Mouse (Mus musculus) left cerebral cortex, adult 18-20 months (tissue): ENCODE results near the gene Nlgn2. TPM values are rescaled to one million over a fixed set of nuclear protein-coding genes. Genes with fewer than 3 reads are reported as not detected.

Source experiments
- DNase-seq, 2 experiments: peaks; one replicate each; pipeline ENCODE4 v3.0.0; 2021 to 2022; ENCODE audit warnings: low spot score in 2 of 2, mixed read lengths in 1 of 2
- microRNA-seq, 2 experiments: library from miRNA; unstranded; fragments of <30 nt; microRNA quantifications; one replicate each; pipeline ENCODE4 v1.2.0; 2021
- total RNA-seq, 2 experiments: library from RNA; stranded (reverse); gene quantifications; 2 replicates each; pipeline ENCODE4 v1.2.3; 2021

Nlgn2 gene
- total RNA-seq, 2 experiments from 2014 or later, result 215 to 224 TPM

- no peak for DNase-seq
These were observed 39.7 kb downstream of the Nlgn2 start for GRCm38 (mm10) chr11:69797924-69798323.

- no peak for DNase-seq
These were observed 41.6 kb downstream of the Nlgn2 start for GRCm38 (mm10) chr11:69795983-69796435.

DNA sequence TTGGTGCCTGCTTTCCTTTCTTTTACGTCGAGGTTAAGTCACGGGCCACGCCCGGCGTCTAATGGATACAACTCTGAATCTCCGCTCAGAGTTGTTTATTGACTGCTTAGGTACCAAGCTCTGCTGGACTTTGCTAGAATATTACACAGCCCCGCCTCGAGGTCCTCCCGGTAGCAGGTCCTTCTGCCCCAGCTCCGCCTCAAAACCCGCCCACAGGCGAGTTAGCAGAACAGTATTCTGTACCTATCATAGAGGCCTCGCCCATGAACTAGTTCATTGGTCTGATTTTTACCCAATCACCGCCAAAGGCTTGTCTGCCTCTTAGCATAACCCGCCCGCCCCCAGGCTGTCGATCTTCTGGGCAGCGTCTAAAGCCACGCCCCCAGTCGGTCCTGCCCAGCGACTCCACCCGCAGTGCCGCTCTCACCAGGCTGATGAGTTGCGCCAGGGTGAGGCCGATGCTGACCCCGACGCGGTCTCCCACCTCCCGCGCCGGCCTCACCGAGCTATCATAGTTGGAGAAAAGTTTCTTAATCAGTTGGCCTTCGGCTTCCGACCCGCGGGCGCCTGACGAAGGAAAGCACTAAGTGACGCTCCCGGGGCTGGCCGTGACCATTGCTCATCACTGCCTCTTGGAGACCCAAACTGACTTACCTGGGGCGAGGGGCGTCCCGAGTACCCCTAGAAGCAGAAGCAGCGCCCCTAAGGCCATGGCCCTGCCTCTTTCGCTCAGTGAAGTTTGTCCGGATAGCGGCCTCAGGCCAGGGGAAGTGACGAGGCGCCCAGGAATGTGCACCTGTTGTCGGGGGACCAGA is 42.2 kb downstream of the Nlgn2 start, which contains the start of gene Chrnb1:
TSS of gene Chrnb1 (minus strand) at position 776 of the 815 bp plus-strand sequence.
- DNase-seq, result peak; percentile 77 to 83

- no peak for DNase-seq
These were observed 44.2 kb downstream of the Nlgn2 start for GRCm38 (mm10) chr11:69793429-69793828.

DNA sequence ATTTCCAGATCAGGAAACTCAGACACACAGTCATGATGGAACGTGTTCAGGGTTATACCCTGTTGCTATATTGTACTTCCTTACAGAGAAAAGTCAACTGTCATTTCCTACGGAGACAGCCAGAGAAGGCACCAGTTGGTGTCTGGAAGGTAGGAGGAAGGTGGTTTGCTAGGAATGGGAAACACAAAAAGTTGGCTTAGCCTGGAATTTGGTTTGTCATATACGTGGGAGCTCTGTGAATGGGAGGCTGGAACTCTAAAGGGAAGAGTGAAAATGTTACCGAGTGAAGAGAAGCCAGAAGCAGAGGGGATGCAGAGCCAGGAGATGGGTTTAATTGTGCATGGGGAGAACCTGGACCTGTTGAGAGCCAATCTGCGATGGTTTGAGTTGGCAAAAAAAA is 46.2 kb downstream of the Nlgn2 start:
- DNase-seq, result no peak

GRCm38 (mm10) chr11:69789431-69789830 is 48.2 kb downstream of the Nlgn2 start:
- DNase-seq, result no peak

- DNase-seq, result no peak
These were observed 50.3 kb downstream of the Nlgn2 start for GRCm38 (mm10) chr11:69787306-69787705.

DNA sequence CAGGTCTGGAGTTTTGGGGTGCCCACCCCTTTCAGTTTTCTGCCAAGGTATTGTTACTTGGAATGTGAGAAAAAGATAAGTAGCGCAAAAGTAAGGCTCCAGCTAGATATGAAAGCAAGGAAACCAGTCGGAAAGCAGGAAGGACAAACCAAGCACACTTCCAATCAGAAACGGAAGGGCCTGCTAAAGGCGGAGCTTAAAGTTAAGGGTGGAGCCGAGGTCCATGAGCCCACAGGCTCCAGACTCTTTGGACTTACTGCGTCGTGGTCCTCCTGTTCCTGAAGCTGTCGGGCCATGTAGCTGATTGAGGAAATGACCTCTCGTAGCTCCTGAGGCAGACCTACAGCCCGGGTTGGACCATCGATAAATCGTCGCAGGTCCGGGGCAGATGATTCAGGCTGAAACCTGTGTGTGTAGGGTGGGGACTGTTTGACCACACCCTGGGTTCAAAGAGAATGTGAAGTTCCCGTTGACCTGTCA is 52.8 kb downstream of the Nlgn2 start:
- DNase-seq, result no peak

GRCm38 (mm10) chr11:69781828-69782227 is 55.8 kb downstream of the Nlgn2 start:
- DNase-seq, result no peak

DNA sequence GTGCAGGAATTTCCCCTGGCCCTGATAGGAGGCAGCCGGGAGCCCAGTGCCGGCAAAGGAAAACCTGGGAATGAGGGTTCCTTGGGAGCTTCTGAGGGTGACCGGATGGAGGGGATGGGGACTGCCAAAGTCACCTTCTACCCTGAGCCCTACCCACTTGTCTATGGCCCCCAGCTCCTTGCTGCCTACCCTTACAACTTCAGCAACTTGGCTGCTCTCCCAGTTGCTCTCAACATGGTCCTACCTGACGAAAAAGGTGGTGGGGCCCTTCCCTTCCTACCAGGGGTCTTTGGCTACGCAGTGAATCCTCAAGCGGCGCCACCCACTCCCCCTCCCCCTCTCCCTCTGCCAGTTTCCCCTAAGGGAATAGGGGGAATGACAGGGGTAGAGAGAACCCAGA is 58.6 kb downstream of the Nlgn2 start:
- DNase-seq, result no peak

DNA sequence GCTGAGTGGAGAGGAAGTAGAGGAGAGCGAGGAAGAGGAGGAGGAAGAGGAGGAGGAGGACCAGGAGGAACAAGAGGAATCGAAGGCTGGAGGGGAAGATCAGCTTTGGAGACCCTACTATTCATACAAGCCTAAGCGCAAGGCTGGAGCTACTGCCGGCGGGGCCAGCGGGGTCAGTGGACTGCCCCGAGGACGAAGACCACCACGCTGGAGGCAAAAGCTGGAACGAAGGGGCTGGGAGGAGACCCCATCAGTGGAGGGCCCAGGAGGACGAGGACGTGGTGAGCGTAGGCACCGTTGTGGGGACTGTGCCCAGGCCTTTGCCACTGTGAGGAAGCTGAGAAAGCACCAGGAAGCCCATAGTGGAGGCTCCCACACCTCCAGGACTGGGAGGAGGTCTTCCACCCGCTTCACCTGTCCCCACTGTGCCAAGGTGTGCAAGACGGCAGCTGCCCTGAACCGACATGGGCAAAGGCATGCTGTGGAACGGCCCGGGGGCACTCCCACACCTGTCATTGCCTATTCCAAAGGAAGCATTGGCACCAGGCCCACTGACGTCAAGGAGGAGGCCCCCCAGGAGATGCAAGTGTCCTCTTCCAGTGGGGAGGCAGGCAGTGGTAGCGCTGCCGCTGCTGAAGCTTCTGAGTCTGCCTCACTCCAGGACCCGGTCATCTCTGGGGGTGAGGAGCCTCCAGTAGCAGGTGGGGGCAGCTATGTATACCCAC is 59.2 kb downstream of the Nlgn2 start:
- DNase-seq, result no peak

DNA sequence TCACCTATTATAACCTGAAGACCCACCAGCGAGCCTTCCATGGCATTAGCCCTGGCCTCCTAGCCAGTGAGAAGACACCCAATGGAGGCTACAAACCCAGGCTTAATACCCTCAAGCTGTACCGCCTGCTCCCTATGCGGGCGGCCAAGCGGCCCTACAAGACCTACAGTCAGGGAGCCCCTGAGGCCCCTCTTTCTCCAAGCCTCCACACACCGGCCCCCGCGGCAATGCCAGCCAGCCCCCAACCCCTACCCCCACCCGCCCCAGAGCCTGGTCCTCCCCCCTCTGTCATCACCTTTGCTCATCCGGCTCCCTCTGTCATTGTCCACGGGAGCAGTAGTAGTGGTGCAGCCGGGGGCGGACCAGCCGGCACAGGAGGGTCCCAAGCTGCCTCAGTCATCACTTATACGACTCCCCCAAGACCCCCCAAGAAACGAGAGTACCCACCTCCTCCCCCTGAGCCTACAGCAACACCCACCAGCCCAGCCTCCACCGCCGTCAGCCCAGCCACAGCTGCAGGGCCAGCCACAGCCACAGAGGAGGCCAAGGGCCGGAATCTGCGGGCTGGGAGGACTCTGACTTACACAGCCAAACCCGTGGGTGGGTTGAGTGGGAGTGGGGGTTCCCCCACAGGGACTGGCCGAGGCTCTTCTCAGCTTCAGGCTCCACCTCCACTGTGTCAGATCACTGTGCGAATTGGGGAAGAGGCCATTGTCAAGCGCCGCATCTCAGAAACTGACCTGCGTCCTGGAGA is 59.9 kb downstream of the Nlgn2 start:
- DNase-seq, result no peak

GRCm38 (mm10) chr11:69776488-69776887 is 61.1 kb downstream of the Nlgn2 start:
- DNase-seq, result no peak

GRCm38 (mm10) chr11:69775716-69776115 is 61.9 kb downstream of the Nlgn2 start:
- DNase-seq, result no peak

DNA sequence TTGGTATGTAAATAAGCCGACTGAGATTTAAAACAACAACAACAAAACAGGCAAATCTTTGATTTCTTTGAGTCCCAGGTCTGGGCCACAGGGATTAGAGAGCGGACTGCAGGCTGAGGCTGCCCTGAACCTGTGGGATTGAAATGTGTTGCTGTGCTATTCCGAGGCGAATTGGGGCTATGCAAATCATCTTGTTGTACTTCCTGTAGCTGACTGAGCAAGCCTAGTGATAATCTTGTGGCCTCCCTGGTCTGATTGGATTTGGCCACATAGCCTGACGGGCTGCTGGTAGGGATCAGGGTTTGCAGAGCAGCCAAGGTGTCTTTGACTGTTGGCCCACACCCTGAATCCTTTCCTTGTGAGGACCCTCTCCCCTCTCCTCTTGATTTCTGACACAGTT is 62.6 kb downstream of the Nlgn2 start:
- no peak for DNase-seq

Small RNA genes lying within 50 kb of the gene (microRNA-seq; reads per million reads assigned to microRNA genes)
- 0 reads per million in 2 experiments for gene Mir6924

Other genes starting within 250 kb of the Nlgn2 start
- gene Atp1b2, start 231.8 kb downstream of the Nlgn2 start, total RNA-seq, result 100 to 1,000 TPM; 392 to 424 TPM
- not detected for gene Shbg, start 219.9 kb downstream of the Nlgn2 start, total RNA-seq
- gene Sat2, start 215.8 kb downstream of the Nlgn2 start, total RNA-seq, result 1 to 10 TPM; 8.5 to 9.5 TPM
- 100 to 1,000 TPM; 148 TPM for gene Fxr2, start 204.8 kb downstream of the Nlgn2 start, total RNA-seq
- not detected for gene Sox15, start 182.5 kb downstream of the Nlgn2 start, total RNA-seq
- 10 to 100 TPM; 47.5 to 58.2 TPM for gene Mpdu1, start 175.1 kb downstream of the Nlgn2 start, total RNA-seq
- gene Cd68, start 171.6 kb downstream of the Nlgn2 start, total RNA-seq, result 10 to 100 TPM; 15.1 to 15.5 TPM
- gene Eif4a1, start 165.4 kb downstream of the Nlgn2 start, total RNA-seq, result 100 to 1,000 TPM; 289 to 295 TPM
- 10 to 100 TPM; 91.4 to 98.7 TPM for gene Senp3, start 155.7 kb downstream of the Nlgn2 start, total RNA-seq
- gene Tnfsf13, start 152.0 kb downstream of the Nlgn2 start, total RNA-seq, result 1 to 10 TPM; 1.6 to 2.9 TPM
- 10 to 100 TPM; 11.5 to 12.1 TPM for gene Tnfsf12, start 141.9 kb downstream of the Nlgn2 start, total RNA-seq
- gene Tnfsfm13, start 141.7 kb downstream of the Nlgn2 start, total RNA-seq, result 1 to 10 TPM; 1.7 to 4.1 TPM
- 10 to 100 TPM; 44.2 to 46.2 TPM for gene Polr2a, start 79.1 kb downstream of the Nlgn2 start, total RNA-seq
- not detected for gene Slc35g3, start 75.8 kb downstream of the Nlgn2 start, total RNA-seq
- gene Zbtb4, start 71.9 kb downstream of the Nlgn2 start, total RNA-seq, result 100 to 1,000 TPM; 146 to 156 TPM
- 1 to 10 TPM; 1.2 TPM for gene Chrnb1, start 41.8 kb downstream of the Nlgn2 start, total RNA-seq
- gene Fgf11, start 35.9 kb downstream of the Nlgn2 start, total RNA-seq, result 10 to 100 TPM; 17.1 to 18.5 TPM
- gene Tmem102, start 32.2 kb downstream of the Nlgn2 start, total RNA-seq, result under 1 TPM in 1 of 2 experiments, not detected in 1; 0.26 TPM
- not detected for gene Gm39566, start 22.5 kb downstream of the Nlgn2 start, total RNA-seq
- gene Spem2, start 19.3 kb downstream of the Nlgn2 start, total RNA-seq, result not detected
- gene Spem1, start 15.6 kb downstream of the Nlgn2 start, total RNA-seq, result not detected
- gene Tmem256, start 730 bp upstream of the Nlgn2 start, total RNA-seq, result 100 to 1,000 TPM; 120 to 143 TPM
- 10 to 100 TPM; 15.6 to 17.7 TPM for gene Plscr3, start 8.6 kb upstream of the Nlgn2 start, total RNA-seq
- under 1 TPM in 1 of 2 experiments, not detected in 1; 0.14 TPM for gene Tnk1, start 20.9 kb upstream of the Nlgn2 start, total RNA-seq
- gene Tmem95, start 40.2 kb upstream of the Nlgn2 start, total RNA-seq, result not detected
- 1 to 10 TPM; 1.2 to 1.4 TPM for gene Kctd11, start 43.6 kb upstream of the Nlgn2 start, total RNA-seq
- under 1 TPM in 1 of 2 experiments, not detected in 1; 0.14 TPM for gene Acap1, start 57.8 kb upstream of the Nlgn2 start, total RNA-seq
- gene 2810408A11Rik, start 63.2 kb upstream of the Nlgn2 start, total RNA-seq, result under 1 TPM; 0.35 to 0.72 TPM
- 100 to 1,000 TPM; 116 to 118 TPM for gene Neurl4, start 63.3 kb upstream of the Nlgn2 start, total RNA-seq
- gene Gps2, start 76.1 kb upstream of the Nlgn2 start, total RNA-seq, result 10 to 100 TPM; 33.0 to 33.4 TPM
- gene Eif5a, start 84.2 kb upstream of the Nlgn2 start, total RNA-seq, result 100 to 1,000 TPM; 431 to 468 TPM
- gene Ybx2, start 98.0 kb upstream of the Nlgn2 start, total RNA-seq, result 1 to 10 TPM; 4.6 to 6.5 TPM
- 1 to 10 TPM; 4.9 to 6.4 TPM for gene Slc2a4, start 110.4 kb upstream of the Nlgn2 start, total RNA-seq
- gene Cldn7, start 127.0 kb upstream of the Nlgn2 start, total RNA-seq, result not detected
- gene Ctdnep1, start 143.4 kb upstream of the Nlgn2 start, total RNA-seq, result 100 to 1,000 TPM; 111 to 121 TPM
- 10 to 100 TPM; 78.8 to 87.3 TPM for gene Elp5, start 144.7 kb upstream of the Nlgn2 start, total RNA-seq
- 100 to 1,000 TPM; 231 to 236 TPM for gene Gabarap, start 153.4 kb upstream of the Nlgn2 start, total RNA-seq
- 10 to 100 TPM; 52.6 to 53.8 TPM for gene Phf23, start 158.0 kb upstream of the Nlgn2 start, total RNA-seq
- gene Dvl2, start 162.8 kb upstream of the Nlgn2 start, total RNA-seq, result 10 to 100 TPM; 28.6 to 32.9 TPM
- 10 to 100 TPM; 55.6 to 57.9 TPM for gene Acadvl, start 177.6 kb upstream of the Nlgn2 start, total RNA-seq
- 100 to 1,000 TPM; 718 to 731 TPM for gene Dlg4, start 179.2 kb upstream of the Nlgn2 start, total RNA-seq
- gene Asgr1, start 216.3 kb upstream of the Nlgn2 start, total RNA-seq, result 1 to 10 TPM; 2.2 to 3.8 TPM